Mouse (Mus musculus) liver, embryonic 14.5 days (tissue): ENCODE results near the gene Cap2.

Experiments
- CTCF ChIP-seq: IDR thresholded peaks from 2 replicates; pipeline ENCODE4 v1.5.1; 2016; ENCODE audit warnings: antibody characterized with exemption, low read depth, control low read depth
- EP300 ChIP-seq: IDR thresholded peaks from 2 replicates; pipeline ENCODE4 v1.6.1; 2016; ENCODE audit warnings: antibody characterized with exemption, low read depth

DNA sequence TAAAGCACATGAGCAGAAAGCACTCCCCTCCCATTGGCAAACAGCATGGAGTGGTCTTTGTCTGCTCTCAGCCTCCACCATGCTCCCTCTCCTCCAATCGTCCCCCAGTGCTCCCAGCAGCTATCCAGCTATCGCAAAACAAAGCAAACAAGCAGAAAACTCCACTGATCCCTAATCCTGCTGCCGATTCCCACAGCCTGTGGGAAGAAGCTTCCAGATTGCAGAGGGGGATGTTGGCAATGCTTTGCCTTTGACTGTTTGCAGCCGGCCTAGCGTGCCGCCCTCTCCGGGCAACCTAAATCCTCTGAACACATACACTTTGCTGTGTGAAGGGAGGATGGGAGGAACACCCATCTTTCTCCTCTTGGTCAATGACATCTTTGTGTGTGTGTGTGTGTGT lies 83.2 kb downstream of the Cap2 start:
- TF ChIP-seq CTCF (no peak), EP300 (no peak)
